Mouse (Mus musculus): Measurements from ENCODE around the gene Poc1b.

DNA sequence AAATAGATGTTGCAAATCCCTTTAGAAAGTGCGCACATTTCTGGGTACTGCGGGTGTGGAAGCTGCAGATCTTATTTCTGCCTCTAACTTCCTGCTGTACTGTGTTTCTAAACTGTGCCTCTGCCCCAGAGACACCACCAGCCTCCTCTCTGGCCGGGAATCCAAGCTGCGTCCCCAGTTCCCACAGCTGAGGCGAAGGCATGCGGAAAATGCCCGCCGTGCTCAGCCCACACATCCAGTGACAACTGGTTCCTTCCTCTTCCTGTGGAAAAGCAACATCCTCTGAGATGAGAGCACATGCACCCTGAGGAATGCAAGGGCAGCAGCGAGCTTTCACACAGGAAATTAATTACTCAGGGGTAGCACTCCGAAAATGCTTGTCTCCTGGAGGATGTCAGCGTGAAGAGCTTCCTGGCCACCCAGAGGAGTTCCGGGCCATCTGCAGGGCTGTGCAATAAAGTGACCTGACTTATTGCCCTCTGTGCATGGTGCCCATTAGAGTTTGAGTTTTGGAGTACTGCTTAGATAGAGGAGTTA is 65.2 kb downstream of the Poc1b start:
- no peak for TF ChIP-seq POLR2A (IDR thresholded peaks at IDR 0.05; ENCODE audit: extremely low read depth, insufficient read depth, low read length)
- no peak for TF ChIP-seq CTCF (IDR thresholded peaks at IDR 0.05; ENCODE audit: low read depth, low read length)
